Mouse (Mus musculus): Measurements from ENCODE around the gene Aak1. TPM values are rescaled to one million over a fixed set of nuclear protein-coding genes. Genes with fewer than 3 reads are reported as not detected.
"Not testable (repeated sequence)": the region's sequence is repeated elsewhere in the genome, so short reads cannot be mapped to it uniquely, and the experiment has no call there.

Aak1 gene
- total RNA-seq, 2 experiments from 2014 or later = 4.4 to 10.4 TPM

DNA sequence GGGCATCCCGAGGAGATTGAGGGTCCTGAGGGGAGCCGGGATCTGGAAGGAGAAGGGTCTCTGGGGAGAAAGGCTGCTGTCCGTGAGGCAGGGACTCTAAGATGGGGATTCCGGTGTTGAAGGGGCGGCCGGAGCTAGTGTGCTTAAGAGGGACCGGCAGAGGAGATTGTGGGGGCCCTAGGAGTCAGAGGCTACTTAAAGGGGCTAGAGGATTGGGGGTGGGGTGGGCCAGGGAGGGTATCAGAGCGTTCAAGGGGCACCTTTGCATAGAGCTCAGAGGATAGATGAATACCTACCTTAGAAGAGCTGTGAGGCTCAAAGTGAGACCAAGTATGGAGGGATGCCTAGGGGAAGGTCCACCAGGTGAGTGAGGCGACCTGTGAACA lies 193.8 kb downstream of the Aak1 start:
- peak; percentile 16; the same call in 1 of the 2 replicates for ATAC-seq (replicated peaks; ENCODE audit: low FRiP score, poor library complexity, severe bottlenecking)

DNA sequence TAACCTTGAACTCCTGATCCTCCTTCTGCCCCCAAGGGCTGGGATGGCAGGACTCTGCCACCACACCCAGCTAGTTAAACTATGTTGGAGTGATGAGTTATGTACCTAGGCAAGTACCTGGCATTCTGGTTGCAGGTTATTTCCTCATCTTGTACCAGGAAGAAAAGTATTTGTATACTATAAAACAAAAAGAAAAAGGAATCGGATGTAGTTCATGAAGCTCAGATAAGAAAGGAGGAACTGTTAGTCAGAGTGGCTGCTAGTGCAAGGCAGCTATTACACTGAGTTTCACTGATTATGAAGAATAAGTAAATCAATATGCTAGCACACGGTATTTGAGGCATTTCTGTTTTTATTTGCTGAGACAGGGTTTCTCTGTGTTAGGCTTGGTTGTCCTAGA lies 195.6 kb downstream of the Aak1 start:
- no peak for ATAC-seq (replicated peaks; ENCODE audit: low FRiP score, poor library complexity, severe bottlenecking)

- no peak for ATAC-seq (replicated peaks; ENCODE audit: low FRiP score, poor library complexity, severe bottlenecking)
Observed at GRCm38 (mm10) chr6:87045507-87045906, 196.2 kb downstream of the Aak1 start.

DNA sequence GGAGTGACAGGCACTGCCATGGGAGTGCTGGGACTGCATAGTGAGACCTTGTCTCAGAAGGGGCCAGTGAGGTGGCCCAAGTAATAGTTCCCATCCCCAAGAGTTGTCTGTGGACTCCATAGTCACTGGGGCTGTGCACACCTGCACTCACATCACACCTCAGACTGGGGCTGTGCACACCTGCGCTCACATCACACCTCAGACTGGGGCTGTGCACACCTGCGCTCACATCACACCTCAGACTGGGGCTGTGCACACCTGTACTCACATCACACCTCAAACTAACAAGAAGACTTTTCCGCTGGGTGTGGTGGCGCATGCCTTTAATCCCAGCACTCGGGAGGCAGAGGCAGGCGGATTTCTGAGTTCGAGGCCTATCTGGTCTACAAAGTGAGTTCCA lies 199.4 kb downstream of the Aak1 start:
- ATAC-seq (replicated peaks; ENCODE audit: low FRiP score, poor library complexity, severe bottlenecking) = not testable (repeated sequence)

- ATAC-seq (replicated peaks; ENCODE audit: low FRiP score, poor library complexity, severe bottlenecking) = no peak
Observed at GRCm38 (mm10) chr6:87051886-87052425, 202.6 kb downstream of the Aak1 start.

Other genes with a start within 250 kb of the Aak1 start
- gene Asprv1, start 221.4 kb upstream of the Aak1 start, total RNA-seq (2015; ENCODE audit: low replicate concordance) = 6.1 and 10.2 TPM in 2 replicates
- gene Asprv1, start 221.4 kb upstream of the Aak1 start, total RNA-seq (2017; ENCODE audit: low replicate concordance) = 0.28 and 1.4 TPM in 2 replicates
- gene Mxd1, start 180.4 kb upstream of the Aak1 start, total RNA-seq (2015; ENCODE audit: low replicate concordance) = 323 and 336 TPM in 2 replicates
- 573 and 620 TPM in 2 replicates for gene Mxd1, start 180.4 kb upstream of the Aak1 start, total RNA-seq (2017; ENCODE audit: low replicate concordance)
- 22.4 and 32.1 TPM in 2 replicates for gene Snrnp27, start 165.0 kb upstream of the Aak1 start, total RNA-seq (2015; ENCODE audit: low replicate concordance)
- 65.8 and 91.9 TPM in 2 replicates for gene Snrnp27, start 165.0 kb upstream of the Aak1 start, total RNA-seq (2017; ENCODE audit: low replicate concordance)
- gene Gmcl1, start 116.1 kb upstream of the Aak1 start, total RNA-seq (2015; ENCODE audit: low replicate concordance) = 4.4 and 9.0 TPM in 2 replicates
- 4.9 and 5.4 TPM in 2 replicates for gene Gmcl1, start 116.1 kb upstream of the Aak1 start, total RNA-seq (2017; ENCODE audit: low replicate concordance)
- 3.7 and 5.9 TPM in 2 replicates for gene Anxa4, start 55.9 kb upstream of the Aak1 start, total RNA-seq (2015; ENCODE audit: low replicate concordance)
- 3.7 and 8.4 TPM in 2 replicates for gene Anxa4, start 55.9 kb upstream of the Aak1 start, total RNA-seq (2017; ENCODE audit: low replicate concordance)
- 16.5 and 18.8 TPM in 2 replicates for gene Nfu1, start 159.7 kb downstream of the Aak1 start, total RNA-seq (2015; ENCODE audit: low replicate concordance)
- gene Nfu1, start 159.7 kb downstream of the Aak1 start, total RNA-seq (2017; ENCODE audit: low replicate concordance) = 15.8 and 25.9 TPM in 2 replicates
- gene Gfpt1, start 193.3 kb downstream of the Aak1 start, total RNA-seq (2015; ENCODE audit: low replicate concordance) = 5.9 and 7.9 TPM in 2 replicates
- gene Gfpt1, start 193.3 kb downstream of the Aak1 start, total RNA-seq (2017; ENCODE audit: low replicate concordance) = 5.9 and 6.4 TPM in 2 replicates